14 mouse cellular contexts compared by ENCODE assay signal in genomic region chr7:113240438-113240837, GRCm38 (mm10). TPM values are rescaled to one million over a fixed set of nuclear protein-coding genes. Genes with fewer than 3 reads are reported as not detected.
A peak's percentile ranks its signal among the peaks of the same experiment; 100 is the strongest.
DNase-seq lines count a peak whose midpoint lies in the region; ATAC-seq lines count a peak whose summit lies in the region.
"Had no signal": no experiment of that assay in that cellular context is flagged by ENCODE, and none has a peak within 500 bp of the region (broad histone marks: within the 10 kb centered on the region; RNA-seq: fewer than 3 reads in every experiment).

No protein-coding gene starts in this region.

- WGBS in kidney, embryonic 16.5 days = 83% methylated on average over 1 of the region's 1 CpGs
- 94% methylated on average over 1 of the region's 1 CpGs for WGBS in forebrain, embryonic 10.5 days

- H3K4me1 ChIP-seq in kidney, embryonic 16.5 days (ENCODE audit: insufficient read depth, low read length) = peaks cover 20% of the 10 kb centered on the region
- H3K4me1 ChIP-seq in forebrain, embryonic 10.5 days = peaks cover 7% of the 10 kb centered on the region; the same call in 1 of the 2 replicates

- no peaks in the 10 kb centered on the region for H3K9me3 ChIP-seq in kidney, embryonic 16.5 days (ENCODE audit: low read length)
- no peaks in the 10 kb centered on the region for H3K9me3 ChIP-seq in forebrain, embryonic 10.5 days
- H3K9me3 ChIP-seq: embryonic facial prominence, embryonic 15.5 days; liver, embryonic 15.5 days had no signal

- intact Hi-C loops in heart, postnatal 10 days (cut with DNase I) = no loop called here

- ATAC-seq in kidney, embryonic 16.5 days (ENCODE audit: low FRiP score, low TSS enrichment) = no peak
- ATAC-seq in megakaryocyte-erythroid progenitor cell, adult 5-6 weeks (replicated peaks; ENCODE audit: low FRiP score, low TSS enrichment, poor library complexity, severe bottlenecking) = peak; percentile 60
- no peak for ATAC-seq in CD4-positive, CD25-positive, alpha-beta regulatory T cell, adult 4 months
- ATAC-seq: forebrain, postnatal 0 days had no signal

- H3K36me3 ChIP-seq in kidney, embryonic 16.5 days (ENCODE audit: insufficient read depth, low read length) = no peaks in the 10 kb centered on the region
- H3K36me3 ChIP-seq in forebrain, embryonic 10.5 days (replicated peaks) = no peaks in the 10 kb centered on the region
- H3K36me3 ChIP-seq: embryonic facial prominence, embryonic 15.5 days; liver, embryonic 15.5 days had no signal

- no peaks in the 10 kb centered on the region for H3K27me3 ChIP-seq in kidney, embryonic 16.5 days (ENCODE audit: insufficient read depth, low read length)
- no peaks in the 10 kb centered on the region for H3K27me3 ChIP-seq in forebrain, embryonic 10.5 days (ENCODE audit: poor library complexity, severe bottlenecking)
- H3K27me3 ChIP-seq: embryonic facial prominence, embryonic 15.5 days; liver, embryonic 15.5 days had no signal

- H3K27ac ChIP-seq in kidney, embryonic 16.5 days (ENCODE audit: low read length) = no peak overlapping the region
- H3K27ac ChIP-seq in forebrain, embryonic 10.5 days = no peak overlapping the region
- H3K27ac ChIP-seq: embryonic facial prominence, embryonic 15.5 days; liver, embryonic 15.5 days had no signal

- H3K4me3 ChIP-seq in kidney, embryonic 16.5 days (ENCODE audit: low read length) = no peak overlapping the region
- H3K4me3 ChIP-seq in forebrain, embryonic 10.5 days = no peak overlapping the region
- H3K4me3 ChIP-seq: embryonic facial prominence, embryonic 15.5 days; liver, embryonic 15.5 days had no signal

- H3K4me2 ChIP-seq in kidney, embryonic 16.5 days (replicated peaks; ENCODE audit: low read depth, low read length) = no peak overlapping the region
- H3K4me2 ChIP-seq: embryonic facial prominence, embryonic 15.5 days; liver, embryonic 15.5 days had no signal

- no peak overlapping the region for H3K9ac ChIP-seq in kidney, embryonic 16.5 days (replicated peaks; ENCODE audit: low read length)
- H3K9ac ChIP-seq: embryonic facial prominence, embryonic 15.5 days; forebrain, postnatal 0 days; liver, embryonic 15.5 days had no signal

- peak; percentile 49 for DNase-seq in kidney, postnatal 10 days
- peak; percentile 59 for DNase-seq in brain, adult 2 months (ENCODE audit: low read depth, low spot score)
- peak; percentile 27 to 35 for DNase-seq in heart, postnatal 10 days
- DNase-seq in left cerebral cortex, adult 8-10 months (ENCODE audit: low spot score in 2 of 2) = no peak
- no peak for DNase-seq in forebrain, embryonic 10.5 days (ENCODE audit: extremely low spot score, low spot score)
- DNase-seq: adrenal gland, postnatal 10 days; cerebellum, postnatal 36 days; forebrain, postnatal 0 days; thymus, postnatal 4 days had no signal

RNA-seq across cellular contexts. Expression of gene Arntl, which starts 33.2 kb away (rescaled TPM):
- polyA plus RNA-seq in kidney, embryonic 16.5 days (2015; fragmentation: Nextera tagmentation; extraction: Ambion mirVana) = 9.7 and 10.5 TPM in 2 replicates
- total RNA-seq in heart, postnatal 10 days (2021) = 10 to 100 TPM; 11.1 to 12.2 TPM
- total RNA-seq in megakaryocyte-erythroid progenitor cell, adult 5-6 weeks (2014; fragmentation: Nextera tagmentation) = 10.7 and 28.0 TPM in 2 replicates
- total RNA-seq in megakaryocyte-erythroid progenitor cell, adult 5-6 weeks (2017) = 7.5 and 8.2 TPM in 2 replicates
- total RNA-seq in left cerebral cortex, adult 8-10 months (2022) = 10 to 100 TPM; 29.6 to 37.8 (median 30.6) TPM
- polyA plus RNA-seq in CD4-positive, CD25-positive, alpha-beta regulatory T cell, adult 4 months (2017; shearing (Covaris generic)) = 10 to 100 TPM; 22.6 to 25.0 TPM
- polyA plus RNA-seq in forebrain, embryonic 10.5 days (2016; fragmentation: Nextera tagmentation; extraction: Ambion mirVana) = 7.7 and 8.6 TPM in 2 replicates

Comparison
In these comparisons a context has a peak if more than half of its experiments do, and no peak if none do; other contexts are left out.
1. DNase-seq: peak in kidney, postnatal 10 days (single experiment), brain, adult 2 months (single experiment) and heart, postnatal 10 days (2 of 2); none in left cerebral cortex, adult 8-10 months (0 of 2) and forebrain, embryonic 10.5 days (single experiment).